Comparison of ENCODE assay signal across 9 mouse cellular contexts in the genomic region with DNA sequence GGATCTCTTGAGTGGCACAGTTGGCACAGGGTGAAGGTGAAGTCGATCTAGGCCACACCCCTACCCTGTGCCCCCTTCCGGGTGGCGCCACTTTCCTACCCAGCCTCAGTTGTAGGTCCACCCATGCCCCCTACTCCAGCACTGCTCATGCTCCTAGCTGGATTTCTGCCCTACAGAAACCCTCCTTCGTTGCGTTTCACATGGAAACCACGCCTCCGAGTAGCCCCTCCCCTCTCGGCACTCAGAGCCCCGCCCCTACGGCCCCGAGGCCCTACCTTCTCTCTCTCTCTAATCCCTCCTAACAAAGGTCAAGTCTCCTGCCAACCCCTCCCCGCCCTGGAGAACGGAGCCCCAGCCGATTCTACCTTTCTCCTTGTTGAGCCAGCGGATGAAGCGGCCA. TPM values are rescaled to one million over a fixed set of nuclear protein-coding genes. Genes with fewer than 3 reads are reported as not detected.
DNase-seq lines count a peak whose midpoint lies in the region; ATAC-seq and TF ChIP-seq lines count a peak whose summit lies in the region.
"Had no signal": no experiment of that assay in that cellular context is flagged by ENCODE, and none has a peak within 500 bp of the region (broad histone marks: within the 10 kb centered on the region; RNA-seq: fewer than 3 reads in every experiment).

No protein-coding gene starts in this region.

- no peaks in the 10 kb centered on the region for H3K27me3 ChIP-seq in embryonic facial prominence, embryonic 15.5 days
- no peaks in the 10 kb centered on the region for H3K27me3 ChIP-seq in lung, postnatal 0 days (replicated peaks; ENCODE audit: insufficient read depth, low read length)
- no peaks in the 10 kb centered on the region for H3K27me3 ChIP-seq in stomach, postnatal 0 days (ENCODE audit: control insufficient read depth, insufficient read depth, low read length)

- no peaks in the 10 kb centered on the region for H3K36me3 ChIP-seq in embryonic facial prominence, embryonic 15.5 days
- no peaks in the 10 kb centered on the region for H3K36me3 ChIP-seq in lung, postnatal 0 days (ENCODE audit: insufficient read depth, low read length)
- 0 out of 2 replicates have a peak, but pooled peaks cover 2% of the 10 kb centered on the region for H3K36me3 ChIP-seq in stomach, postnatal 0 days (ENCODE audit: control insufficient read depth, insufficient read depth, low read length)

- intact Hi-C loops in gastrocnemius, adult 2 months (cut with DNase I), result no loop called here

- WGBS in embryonic facial prominence, embryonic 15.5 days, result 4% methylated on average over 16 of the region's 16 CpGs
- 5% methylated on average over 16 of the region's 16 CpGs for WGBS in lung, postnatal 0 days
- WGBS in stomach, postnatal 0 days, result 5% methylated on average over 16 of the region's 16 CpGs

- no peak overlapping the region for H3K9ac ChIP-seq in embryonic facial prominence, embryonic 15.5 days
- no peak overlapping the region for H3K9ac ChIP-seq in lung, postnatal 0 days (replicated peaks; ENCODE audit: low read depth)
- H3K9ac ChIP-seq in stomach, postnatal 0 days (ENCODE audit: low read length), result peak overlapping the region; percentile 31; the same call in 1 of the 2 replicates

- H3K4me2 ChIP-seq in embryonic facial prominence, embryonic 15.5 days (replicated peaks), result peak overlapping the region; percentile 49
- H3K4me2 ChIP-seq in lung, postnatal 0 days (replicated peaks; ENCODE audit: low read depth, low read length), result peak overlapping the region; percentile 45
- H3K4me2 ChIP-seq in stomach, postnatal 0 days (replicated peaks; ENCODE audit: low read depth), result peak overlapping the region; percentile 29

- no peak overlapping the region for H3K27ac ChIP-seq in gastrocnemius, adult 2 months
- no peak overlapping the region for H3K27ac ChIP-seq in embryonic facial prominence, embryonic 15.5 days (replicated peaks)
- H3K27ac ChIP-seq in lung, postnatal 0 days (ENCODE audit: low read length), result no peak overlapping the region
- no peak overlapping the region for H3K27ac ChIP-seq in stomach, postnatal 0 days (replicated peaks)

- H3K9me3 ChIP-seq in embryonic facial prominence, embryonic 15.5 days (replicated peaks), result no peaks in the 10 kb centered on the region
- H3K9me3 ChIP-seq in lung, postnatal 0 days (ENCODE audit: low read length), result no peaks in the 10 kb centered on the region
- no peaks in the 10 kb centered on the region for H3K9me3 ChIP-seq in stomach, postnatal 0 days (ENCODE audit: control insufficient read depth, low read length)

- H3K4me3 ChIP-seq in gastrocnemius, adult 2 months, result peak overlapping the region; percentile 49
- peak overlapping the region; percentile 32 for H3K4me3 ChIP-seq in embryonic facial prominence, embryonic 15.5 days (replicated peaks)
- H3K4me3 ChIP-seq in lung, postnatal 0 days (ENCODE audit: low read depth, low read length), result peak overlapping the region; percentile 10; the same call in 1 of the 2 replicates
- peak overlapping the region; percentile 10; the same call in 1 of the 2 replicates for H3K4me3 ChIP-seq in stomach, postnatal 0 days (ENCODE audit: low read depth, low read length)

- H3K4me1 ChIP-seq in embryonic facial prominence, embryonic 15.5 days, result peaks cover 13% of the 10 kb centered on the region
- H3K4me1 ChIP-seq in lung, postnatal 0 days (ENCODE audit: insufficient read depth, low read depth, low read length), result no peaks in the 10 kb centered on the region
- no peaks in the 10 kb centered on the region for H3K4me1 ChIP-seq in stomach, postnatal 0 days (replicated peaks; ENCODE audit: control insufficient read depth, insufficient read depth)

- TF ChIP-seq CTCF in gastrocnemius, adult 2 months (IDR thresholded peaks at IDR 0.05), result no peak
- TF ChIP-seq CTCF in lung, postnatal 0 days (IDR thresholded peaks at IDR 0.05), result no peak
- no peak for TF ChIP-seq CTCF in stomach, postnatal 0 days (IDR thresholded peaks at IDR 0.05; ENCODE audit: low read depth)

- TF ChIP-seq EP300 in lung, postnatal 0 days (IDR thresholded peaks at IDR 0.05), result no peak
- no peak for TF ChIP-seq EP300 in stomach, postnatal 0 days (optimal IDR thresholded peaks at IDR 0.05)

- no peak for DNase-seq in gastrocnemius, adult 2 months
- no peak for DNase-seq in gastrocnemius, postnatal 4 days (ENCODE audit: low spot score in 2 of 2)
- DNase-seq in kidney, adult 9 months, result peak; percentile 67
- DNase-seq in lung, postnatal 0 days (ENCODE audit: low spot score), result peak; percentile 55
- DNase-seq in stomach, postnatal 0 days (ENCODE audit: low spot score), result peak; percentile 78
- DNase-seq in ovary, adult 18-20 months (ENCODE audit: low spot score), result no peak

- peak; percentile 63 for ATAC-seq in embryonic facial prominence, embryonic 15.5 days (ENCODE audit: insufficient number of reproducible peaks, low FRiP score, low TSS enrichment, low read depth)
- peak; percentile 48 for ATAC-seq in lung, postnatal 0 days
- peak; percentile 30; the same call in 1 of the 2 replicates for ATAC-seq in stomach, postnatal 0 days (ENCODE audit: low FRiP score, low TSS enrichment)
- ATAC-seq in frontal cortex, adult (ENCODE audit: low TSS enrichment), result no peak

RNA-seq across cellular contexts. Expression of gene Spdef, which starts 12.0 kb away (rescaled TPM):
- total RNA-seq in gastrocnemius, adult 2 months (2021), result not detected
- under 1 TPM; 0.65 to 0.96 TPM for total RNA-seq in gastrocnemius, postnatal 4 days (2021)
- 0.35 and 0.95 TPM in 2 replicates for polyA plus RNA-seq in embryonic facial prominence, embryonic 15.5 days (2015; fragmentation: Nextera tagmentation; extraction: Ambion mirVana)
- polyA plus RNA-seq in lung, postnatal 0 days (2015; fragmentation: Nextera tagmentation; extraction: Ambion mirVana), result 1.0 and 1.2 TPM in 2 replicates
- 28.0 and 29.7 TPM in 2 replicates for polyA plus RNA-seq in stomach, postnatal 0 days (2015; fragmentation: Nextera tagmentation; extraction: Ambion mirVana)
- polyA plus RNA-seq: C2C12 had no signal

Comparison
In these comparisons a context has a peak if more than half of its experiments do, and no peak if none do; other contexts are left out.
1. DNase-seq: peak in kidney, adult 9 months (single experiment), lung, postnatal 0 days (single experiment) and stomach, postnatal 0 days (single experiment); none in gastrocnemius, adult 2 months (single experiment), gastrocnemius, postnatal 4 days (0 of 2) and ovary, adult 18-20 months (single experiment).
2. RNA of gene Spdef, which starts 12.0 kb away (polyA plus RNA-seq): 28.0 to 29.7 TPM in stomach, postnatal 0 days; 1.0 to 1.2 TPM in lung, postnatal 0 days and 0.35 to 0.95 TPM in embryonic facial prominence, embryonic 15.5 days; every median in the first group is over 10 times any median in the second.
3. Peak in every context shown above with its lines, with median percentiles within 50 percentile points of each other: H3K4me3 ChIP-seq and H3K4me2 ChIP-seq.